9 mouse cellular contexts compared by ENCODE assay signal in genomic region chr11:65366677-65367370, GRCm38 (mm10).
DNase-seq lines count a peak whose midpoint lies in the region; ATAC-seq and TF ChIP-seq lines count a peak whose summit lies in the region.
"Had no signal": no experiment of that assay in that cellular context is flagged by ENCODE, and none has a peak within 500 bp of the region (broad histone marks: within the 10 kb centered on the region; RNA-seq: fewer than 3 reads in every experiment).

No protein-coding gene starts in this region.

- H3K4me3 ChIP-seq in kidney, postnatal 0 days (replicated peaks; ENCODE audit: low read depth, low read length) = no peak overlapping the region
- H3K4me3 ChIP-seq in myocyte = no peak overlapping the region
- H3K4me3 ChIP-seq in forebrain, postnatal 0 days (ENCODE audit: low read depth, low read length) = no peak overlapping the region
- no peak overlapping the region for H3K4me3 ChIP-seq in forebrain, embryonic 13.5 days
- H3K4me3 ChIP-seq: midbrain, embryonic 10.5 days had no signal

- H3K27me3 ChIP-seq in kidney, postnatal 0 days (ENCODE audit: insufficient read depth, low read length) = no peaks in the 10 kb centered on the region
- H3K27me3 ChIP-seq in myocyte (ENCODE audit: control insufficient read depth, insufficient read depth, insufficient read length) = no peaks in the 10 kb centered on the region
- no peaks in the 10 kb centered on the region for H3K27me3 ChIP-seq in forebrain, postnatal 0 days (ENCODE audit: insufficient read depth, low read length)
- H3K27me3 ChIP-seq in forebrain, embryonic 13.5 days = no peaks in the 10 kb centered on the region

- TF ChIP-seq CTCF in kidney, postnatal 0 days (IDR thresholded peaks at IDR 0.05; ENCODE audit: low read depth) = no peak
- no peak for TF ChIP-seq CTCF in forebrain, postnatal 0 days (IDR thresholded peaks at IDR 0.05; ENCODE audit: low read depth)

- TF ChIP-seq POLR2A in myocyte (IDR thresholded peaks at IDR 0.05; ENCODE audit: insufficient read length, low read depth) = no peak

- ATAC-seq in kidney, postnatal 0 days (replicated peaks; ENCODE audit: low FRiP score, low read depth) = no peak
- ATAC-seq in forebrain, postnatal 0 days = no peak
- no peak for ATAC-seq in forebrain, embryonic 13.5 days
- ATAC-seq in megakaryocyte progenitor cell, adult 5-6 weeks (replicated peaks; ENCODE audit: poor library complexity) = no peak

- intact Hi-C loops in heart, postnatal 25 days (cut with DNase I) = loop anchor here (5.0 to 10.0 kb wide), 3 partner anchors 65 to 308 kb away; no protein-coding TSS in a partner anchor

- 44% methylated on average over 8 of the region's 8 CpGs for WGBS in kidney, postnatal 0 days
- 81% methylated on average over 8 of the region's 8 CpGs for WGBS in forebrain, postnatal 0 days
- 81% methylated on average over 8 of the region's 8 CpGs for WGBS in forebrain, embryonic 13.5 days

- no peak overlapping the region for H3ac ChIP-seq in myocyte (ENCODE audit: control insufficient read depth, insufficient read length)

- H3K9me3 ChIP-seq in kidney, postnatal 0 days (replicated peaks; ENCODE audit: low read length) = no peaks in the 10 kb centered on the region
- no peaks in the 10 kb centered on the region for H3K9me3 ChIP-seq in forebrain, postnatal 0 days (ENCODE audit: low read length)
- no peaks in the 10 kb centered on the region for H3K9me3 ChIP-seq in forebrain, embryonic 13.5 days (replicated peaks)
- H3K9me3 ChIP-seq: midbrain, embryonic 10.5 days had no signal

- peak overlapping the region; percentile 54 for H3K27ac ChIP-seq in kidney, postnatal 0 days
- no peak overlapping the region for H3K27ac ChIP-seq in forebrain, postnatal 0 days (ENCODE audit: low read depth, low read length)
- H3K27ac ChIP-seq in forebrain, embryonic 13.5 days = no peak overlapping the region
- H3K27ac ChIP-seq: midbrain, embryonic 10.5 days had no signal

- DNase-seq in heart, adult 11 months = peak; percentile 91
- no peak for DNase-seq in heart, postnatal 25 days (ENCODE audit: low spot score)
- DNase-seq in heart, adult 9 months (ENCODE audit: low spot score in 2 of 2) = peak; percentile 22 to 27
- peak; percentile 85 for DNase-seq in kidney, postnatal 0 days (ENCODE audit: low spot score)
- no peak for DNase-seq in forebrain, postnatal 0 days

- H3K4me2 ChIP-seq in kidney, postnatal 0 days (ENCODE audit: low read length) = no peak overlapping the region
- H3K4me2 ChIP-seq in myocyte (ENCODE audit: low read depth) = peak overlapping the region; percentile 69
- no peak overlapping the region for H3K4me2 ChIP-seq in forebrain, postnatal 0 days (ENCODE audit: low read depth)
- no peak overlapping the region for H3K4me2 ChIP-seq in forebrain, embryonic 13.5 days

- H3K4me1 ChIP-seq in kidney, postnatal 0 days (replicated peaks; ENCODE audit: insufficient read depth, low read length) = no peaks in the 10 kb centered on the region
- H3K4me1 ChIP-seq in forebrain, postnatal 0 days (ENCODE audit: insufficient read depth) = no peaks in the 10 kb centered on the region
- H3K4me1 ChIP-seq in forebrain, embryonic 13.5 days = no peaks in the 10 kb centered on the region

- no peaks in the 10 kb centered on the region for H3K79me2 ChIP-seq in myocyte (ENCODE audit: control insufficient read depth, insufficient read depth)

- no peak overlapping the region for H3K9ac ChIP-seq in kidney, postnatal 0 days (ENCODE audit: low read depth, low read length)
- H3K9ac ChIP-seq in forebrain, postnatal 0 days = no peak overlapping the region
- no peak overlapping the region for H3K9ac ChIP-seq in forebrain, embryonic 13.5 days

- H3K36me3 ChIP-seq in kidney, postnatal 0 days (ENCODE audit: insufficient read depth, low read length) = no peaks in the 10 kb centered on the region
- H3K36me3 ChIP-seq in myocyte (ENCODE audit: control insufficient read depth, insufficient read depth) = no peaks in the 10 kb centered on the region
- no peaks in the 10 kb centered on the region for H3K36me3 ChIP-seq in forebrain, postnatal 0 days (ENCODE audit: insufficient read depth)
- no peaks in the 10 kb centered on the region for H3K36me3 ChIP-seq in forebrain, embryonic 13.5 days (ENCODE audit: poor library complexity, severe bottlenecking)
- H3K36me3 ChIP-seq: midbrain, embryonic 10.5 days had no signal

TF ChIP-seq in myocyte, 11 proteins besides CTCF, POLR2A, EP300 and RAD21:
- TF ChIP-seq MYOD1 (IDR thresholded peaks at IDR 0.05; ENCODE audit: control insufficient read depth in 1 of 3, insufficient read length in 2 of 3, low read depth in 2 of 3) (no peak), TCF3 (IDR thresholded peaks at IDR 0.05; ENCODE audit: insufficient read length, low read depth) (no peak), REST (IDR thresholded peaks at IDR 0.05; ENCODE audit: insufficient read depth, insufficient read length) (no peak), SRF (IDR thresholded peaks at IDR 0.05; ENCODE audit: control insufficient read depth, insufficient read length, low read depth) (no peak), USF1 (IDR thresholded peaks at IDR 0.05; ENCODE audit: low read depth) (no peak), E2F4 (IDR thresholded peaks at IDR 0.05; ENCODE audit: insufficient read depth) (no peak), POLR2AphosphoS2 (IDR thresholded peaks at IDR 0.05; ENCODE audit: insufficient read length, low read depth) (no peak), MYOG (IDR thresholded peaks at IDR 0.05; ENCODE audit: control insufficient read depth in 1 of 3, insufficient read depth in 1 of 3, insufficient read length in 2 of 3, low read depth in 2 of 3) (no peak), TCF12 (IDR thresholded peaks at IDR 0.05; ENCODE audit: insufficient read depth, poor library complexity, severe bottlenecking) (no peak), MAX (IDR thresholded peaks at IDR 0.05; ENCODE audit: low read depth) (no peak), CEBPB (IDR thresholded peaks at IDR 0.05; ENCODE audit: insufficient read depth, poor library complexity, severe bottlenecking) (no peak)

Comparison
In these comparisons a context has a peak if more than half of its experiments do, and no peak if none do; other contexts are left out.
1. DNase-seq: peak in heart, adult 11 months (single experiment), heart, adult 9 months (2 of 2) and kidney, postnatal 0 days (single experiment); none in heart, postnatal 25 days (single experiment) and forebrain, postnatal 0 days (single experiment).